Mouse (Mus musculus): ENCODE data around the gene Bcl7a.

The Bcl7a gene

DNA sequence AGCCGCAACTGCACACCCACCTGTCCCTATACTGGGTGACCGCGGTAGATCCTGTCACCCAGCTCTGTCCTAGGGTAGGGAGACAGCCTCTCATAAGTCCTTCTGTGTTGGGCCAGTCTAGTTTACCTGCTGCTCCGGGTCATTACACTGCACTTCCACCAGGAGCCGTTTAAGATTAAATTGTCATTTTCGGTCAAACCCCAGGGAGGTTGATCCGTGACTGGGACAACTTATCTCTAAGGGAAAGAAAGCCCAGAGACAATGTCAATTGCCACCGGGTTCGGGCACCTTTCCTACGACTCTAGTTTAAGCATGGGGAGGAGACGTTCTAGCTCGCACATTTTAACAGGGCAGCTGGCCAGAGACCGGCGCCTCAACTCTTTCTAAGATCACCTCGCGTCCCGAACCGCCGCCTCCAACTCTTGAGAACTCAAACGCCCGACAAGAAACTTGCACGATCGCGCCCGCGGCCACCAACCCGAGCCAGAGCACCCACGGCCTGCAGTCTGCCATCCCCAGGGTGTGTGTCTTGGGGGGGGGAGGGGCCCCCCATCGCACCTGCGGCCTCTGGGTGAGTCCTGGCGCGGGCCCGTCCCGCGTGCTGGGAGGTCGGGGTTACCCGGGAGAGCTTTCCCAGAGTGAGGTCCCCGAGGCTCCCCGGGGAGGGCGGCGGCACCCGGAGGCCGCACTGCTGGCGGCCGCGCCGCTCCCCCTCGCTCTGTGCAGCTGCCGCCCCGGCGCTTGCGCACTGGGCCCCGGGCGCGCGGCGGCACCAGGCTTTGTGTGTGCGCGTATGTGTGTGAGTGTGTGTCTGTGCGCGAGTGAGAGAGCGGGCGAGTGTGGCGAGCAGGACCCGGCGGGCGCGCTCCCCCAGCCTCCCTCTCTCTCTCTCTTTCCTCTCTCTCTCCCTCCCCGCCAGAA is at the start of gene Bcl7a:
TSS of gene Bcl7a (plus strand) at position 128 of the 921 bp plus-strand sequence.
- peak; percentile 97 for DNase-seq (ENCODE audit: low read depth, low spot score)

DNA sequence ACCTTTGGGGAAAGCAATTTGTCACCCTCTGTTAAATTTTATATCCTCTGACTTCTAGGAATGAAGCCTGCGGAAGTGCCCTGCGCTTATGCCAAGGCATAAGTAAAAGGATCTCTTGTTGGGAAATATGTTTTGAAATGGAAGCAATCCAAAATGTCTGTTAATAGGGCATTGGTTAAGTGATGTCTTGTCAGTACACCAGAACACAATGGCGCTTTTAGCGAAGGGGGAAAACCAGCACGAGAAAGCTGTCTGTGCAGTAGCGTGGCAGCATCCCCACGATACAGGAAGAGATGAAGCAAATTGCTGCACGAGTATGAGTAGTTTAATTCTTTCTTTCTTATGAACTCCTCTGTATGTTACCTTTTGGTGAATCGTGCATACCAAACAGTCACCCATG is 49.0 kb upstream of the Bcl7a start:
- no peak for DNase-seq (ENCODE audit: low read depth, low spot score)

DNA sequence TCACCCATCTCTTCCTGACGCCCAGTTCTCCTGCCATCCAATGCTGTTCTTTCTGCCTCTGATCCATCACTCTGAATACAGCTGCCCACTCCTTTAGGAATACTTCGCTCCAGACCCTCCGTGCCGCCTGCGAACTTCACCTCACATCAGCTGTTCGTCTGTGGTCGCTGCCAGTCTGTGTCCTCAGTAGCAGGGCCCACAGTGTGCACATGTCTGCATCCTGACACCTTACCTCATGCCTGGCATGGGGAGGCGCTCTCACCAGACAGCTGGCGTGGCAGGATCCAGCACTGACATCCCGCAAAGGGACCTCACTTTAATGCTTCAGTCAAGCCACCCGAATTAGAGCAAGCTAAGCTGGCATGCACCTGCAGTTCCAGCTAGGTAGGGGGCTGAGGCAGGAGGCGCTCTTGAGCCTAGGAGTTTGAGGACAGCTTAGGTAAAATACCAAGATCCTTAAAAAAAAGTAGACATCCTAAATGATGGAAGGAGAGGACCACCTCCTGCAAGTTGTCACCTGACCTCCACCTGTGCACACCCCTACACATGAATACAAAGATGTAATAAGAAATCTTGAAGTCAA is 47.3 kb upstream of the Bcl7a start:
- DNase-seq (ENCODE audit: low read depth, low spot score) = no peak

DNA sequence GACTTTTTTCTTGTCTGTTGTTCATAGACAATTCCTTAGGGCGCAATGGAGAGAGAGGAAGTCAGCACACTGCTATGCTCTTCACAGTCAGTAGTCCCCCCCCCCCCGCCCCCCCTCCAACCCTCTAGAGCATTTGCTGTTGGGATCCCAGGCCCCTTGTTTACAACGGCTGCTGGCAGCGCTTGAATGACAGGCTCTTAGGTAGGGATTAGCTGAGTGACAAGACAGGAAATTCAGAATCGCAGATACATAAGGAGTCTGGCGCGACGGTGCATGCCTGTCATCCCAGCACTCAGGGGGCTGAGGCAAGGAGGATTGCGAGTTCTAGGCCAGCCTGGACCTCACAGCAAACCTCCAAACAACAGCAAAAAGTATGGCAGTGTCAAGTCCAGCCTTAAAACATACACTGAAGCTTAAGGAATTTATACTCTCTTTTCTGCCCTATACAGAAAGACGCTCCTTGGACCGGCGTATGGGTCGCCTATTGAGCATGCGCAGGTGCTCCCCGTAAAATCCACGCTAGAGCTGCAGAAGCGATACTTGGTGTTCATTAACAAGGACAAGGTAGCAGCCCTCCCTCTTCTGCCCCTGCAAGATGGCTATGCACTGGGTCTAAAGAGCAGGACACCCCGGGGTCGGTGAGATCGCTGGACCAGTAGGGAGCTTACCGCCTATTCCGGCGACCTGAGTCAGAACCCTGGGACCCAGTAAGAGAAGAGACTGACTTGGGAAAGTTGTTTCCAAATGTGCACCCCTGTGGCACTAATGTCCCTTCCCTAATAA is 46.5 kb upstream of the Bcl7a start:
- DNase-seq (ENCODE audit: low read depth, low spot score) = no peak

DNA sequence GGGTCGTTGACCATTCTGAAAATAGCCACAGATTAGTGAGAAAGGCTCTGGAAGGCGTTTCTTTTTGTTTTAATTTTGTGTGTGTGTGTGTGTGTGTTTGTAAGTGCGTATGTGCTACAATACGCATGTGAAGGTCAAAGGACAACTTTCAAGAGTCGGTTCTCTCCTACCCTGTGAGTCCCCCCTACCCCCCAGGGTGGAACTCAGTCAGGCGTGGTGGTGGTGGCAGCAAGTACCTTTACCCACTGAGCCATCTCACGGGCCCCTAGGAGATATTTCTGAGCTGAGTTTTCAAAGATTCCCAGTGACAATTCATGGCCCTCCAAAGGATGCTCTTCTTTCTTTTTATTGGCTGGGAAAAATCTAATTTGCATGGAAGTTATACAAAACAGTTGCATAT is 45.8 kb upstream of the Bcl7a start:
- DNase-seq (ENCODE audit: low read depth, low spot score) = no peak

DNA sequence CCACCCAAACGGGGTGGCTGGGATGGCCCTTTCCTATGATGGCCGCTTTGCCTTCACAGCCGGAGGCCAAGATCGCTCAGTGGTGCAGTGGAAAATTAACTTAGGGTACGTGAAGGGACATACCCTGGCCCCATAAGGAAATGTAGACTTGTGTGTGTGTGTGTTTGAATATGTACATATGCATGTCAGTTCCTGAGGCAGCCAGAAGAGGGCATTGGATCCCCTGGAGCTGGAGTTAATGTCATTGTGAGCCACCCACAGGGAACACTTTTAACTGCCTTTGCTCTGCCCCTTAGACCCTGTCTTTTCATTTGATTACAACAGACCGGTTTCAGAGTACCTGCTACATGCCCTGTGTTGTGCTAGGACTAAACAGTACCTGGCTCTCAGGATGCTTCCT is 45.1 kb upstream of the Bcl7a start:
- DNase-seq (ENCODE audit: low read depth, low spot score) = no peak

DNA sequence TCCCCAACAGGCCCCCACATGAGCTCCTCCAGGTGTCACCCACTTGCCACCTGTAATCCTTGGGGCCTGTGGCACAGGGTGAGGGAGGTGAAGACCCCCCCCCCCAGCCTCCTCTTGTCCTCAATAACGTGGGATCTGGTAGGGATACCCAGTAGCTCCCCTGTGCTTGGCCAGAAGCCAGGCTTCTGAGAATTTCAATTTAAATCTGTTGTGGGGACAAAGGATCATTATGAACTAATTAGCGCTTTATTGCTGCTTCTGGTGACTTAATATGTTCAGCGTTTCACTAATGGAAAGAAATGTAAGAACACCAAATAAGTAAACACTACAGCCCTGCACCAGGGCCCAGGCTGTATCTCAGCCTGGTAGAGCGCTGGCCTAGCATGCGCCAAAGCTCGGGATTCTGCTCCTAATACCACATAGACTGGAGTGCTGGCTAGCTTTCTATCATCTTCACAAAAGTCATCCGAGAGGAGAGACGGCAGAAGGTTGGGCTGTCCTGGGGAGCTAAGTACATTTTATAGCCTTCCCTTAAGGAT is 43.1 kb upstream of the Bcl7a start:
- no peak for DNase-seq (ENCODE audit: low read depth, low spot score)

DNA sequence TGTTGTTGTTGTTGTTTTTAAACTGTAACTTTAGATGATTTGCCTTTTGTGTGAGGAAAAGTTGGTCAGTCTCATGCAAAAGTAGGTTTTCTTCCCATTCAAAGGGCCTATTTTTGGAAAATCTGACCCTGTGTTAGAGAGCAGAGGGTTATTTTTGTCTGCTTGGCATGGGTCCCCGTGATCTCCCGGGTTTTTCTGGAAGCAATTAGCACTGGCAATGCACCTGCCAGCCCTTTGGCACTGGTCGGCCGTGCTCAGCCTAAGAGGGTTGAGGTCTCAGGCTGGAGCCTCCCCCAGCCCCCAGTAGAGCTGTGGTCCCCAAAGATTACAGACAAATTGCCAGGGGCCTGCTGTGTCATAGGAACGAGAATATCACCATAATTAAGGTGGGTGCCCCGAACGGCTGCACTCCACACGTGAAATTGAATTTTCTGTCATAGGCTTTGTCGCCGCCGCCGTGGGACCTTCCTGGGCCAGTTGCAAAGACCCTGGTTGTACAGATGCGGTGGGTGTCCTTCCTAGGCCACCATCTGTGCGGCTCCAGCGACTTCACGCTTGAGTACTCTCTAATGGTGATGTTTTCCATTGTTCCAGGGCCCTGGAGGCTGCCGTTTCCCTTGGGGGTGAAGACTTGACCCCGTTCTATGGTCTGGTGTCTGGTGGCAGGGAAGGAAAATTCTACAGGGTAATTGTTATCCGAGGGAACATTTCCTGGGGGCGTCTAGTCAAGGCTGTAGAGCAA is 41.7 kb upstream of the Bcl7a start:
- no peak for DNase-seq (ENCODE audit: low read depth, low spot score)

DNA sequence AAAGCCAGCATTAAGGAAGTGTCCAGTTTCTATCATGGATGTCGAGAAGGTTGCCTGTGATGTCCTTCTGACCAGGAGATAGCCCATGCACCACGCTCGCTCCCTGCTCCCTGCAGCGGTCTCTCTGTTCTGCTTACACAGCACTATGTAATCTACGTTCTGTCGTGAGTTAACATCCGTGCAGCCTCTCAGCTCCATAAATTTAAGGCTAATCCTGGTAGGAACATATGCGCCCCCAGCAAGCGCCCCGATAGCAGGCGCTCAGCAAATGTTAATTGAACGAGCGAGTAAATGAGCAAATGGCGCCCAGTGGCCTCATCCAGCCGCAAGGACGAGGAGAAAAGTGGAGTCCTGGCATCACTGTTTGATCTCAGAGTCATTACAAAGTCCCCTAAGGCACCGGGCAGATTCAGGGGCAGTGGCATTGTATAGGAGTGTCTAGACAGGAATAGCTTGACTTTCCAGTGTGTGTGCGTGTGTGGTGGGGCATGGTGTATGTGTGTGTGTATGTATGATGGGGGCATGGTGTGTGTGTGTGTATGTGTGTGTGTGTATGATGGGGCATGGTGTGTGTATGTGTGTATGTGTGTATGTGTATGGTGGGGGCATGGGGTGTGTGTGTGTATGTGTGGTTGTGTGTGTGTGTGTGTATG is 35.9 kb upstream of the Bcl7a start:
- DNase-seq (ENCODE audit: low read depth, low spot score) = no peak

DNA sequence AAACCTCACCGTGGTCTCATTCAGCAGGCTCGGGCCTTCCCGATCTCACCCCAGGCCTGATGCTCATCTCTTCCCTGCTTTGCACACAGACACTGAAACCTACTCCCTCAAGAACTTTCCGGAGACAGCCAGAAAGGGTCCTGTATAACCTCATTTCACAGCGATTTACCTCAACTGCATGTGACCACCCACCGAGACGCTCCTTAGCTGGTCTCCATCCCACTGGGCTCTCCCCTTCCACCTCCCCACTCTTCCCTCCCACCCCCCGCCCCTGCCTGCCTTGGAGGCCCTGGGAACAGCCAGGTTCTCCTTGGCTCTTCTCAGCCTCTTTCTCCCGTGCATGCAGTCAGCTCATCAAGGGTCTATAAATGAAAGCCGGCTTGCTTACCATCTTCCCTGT is 33.8 kb upstream of the Bcl7a start:
- no peak for DNase-seq (ENCODE audit: low read depth, low spot score)

DNA sequence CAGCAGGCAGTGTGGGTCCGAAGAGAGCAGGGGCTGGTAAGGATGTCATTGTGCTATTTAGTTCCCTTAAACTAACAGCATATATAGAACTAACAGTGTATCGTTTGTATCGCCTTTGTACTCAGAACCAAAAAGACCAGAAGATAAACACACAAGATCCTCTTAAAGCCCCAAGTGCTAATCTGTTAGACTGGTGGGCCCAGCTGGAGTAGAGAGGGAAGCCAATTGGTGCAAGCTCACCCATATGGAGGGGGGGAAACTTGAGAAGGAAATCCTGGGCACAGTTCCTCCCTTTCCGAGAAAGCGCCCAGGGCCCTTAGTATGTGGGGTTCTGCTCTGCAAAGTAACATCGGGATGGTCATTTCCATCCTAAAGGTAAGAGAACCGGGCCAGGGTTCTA is 33.4 kb upstream of the Bcl7a start:
- DNase-seq (ENCODE audit: low read depth, low spot score) = peak; percentile 70

DNA sequence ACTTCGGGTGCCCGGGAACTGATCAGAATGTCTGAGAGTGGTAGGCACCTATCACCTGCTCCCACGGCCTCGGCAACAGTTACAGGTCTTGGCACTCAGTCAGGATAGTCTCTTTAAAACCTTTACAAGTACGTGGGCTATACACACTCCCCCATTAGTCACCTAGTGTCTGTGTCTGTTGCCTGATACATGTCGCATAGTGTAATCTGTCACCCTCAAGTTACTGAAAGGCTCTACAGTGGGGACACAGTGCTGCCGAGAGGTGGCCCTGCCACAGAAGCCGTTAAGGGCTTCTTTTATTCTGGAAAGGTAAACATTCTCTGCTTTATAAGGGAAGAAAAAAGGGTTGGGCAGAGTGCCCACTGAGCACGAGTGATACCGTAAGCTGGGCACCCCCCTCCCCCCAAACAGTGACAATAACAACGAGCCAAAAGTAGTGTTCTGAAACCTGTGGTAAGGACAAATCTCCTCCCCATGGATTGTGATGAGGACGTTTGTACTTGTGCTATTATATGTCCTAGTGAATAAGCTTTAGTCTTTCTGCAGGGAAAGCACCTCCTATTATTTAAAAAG is 30.5 kb upstream of the Bcl7a start:
- no peak for DNase-seq (ENCODE audit: low read depth, low spot score)

DNA sequence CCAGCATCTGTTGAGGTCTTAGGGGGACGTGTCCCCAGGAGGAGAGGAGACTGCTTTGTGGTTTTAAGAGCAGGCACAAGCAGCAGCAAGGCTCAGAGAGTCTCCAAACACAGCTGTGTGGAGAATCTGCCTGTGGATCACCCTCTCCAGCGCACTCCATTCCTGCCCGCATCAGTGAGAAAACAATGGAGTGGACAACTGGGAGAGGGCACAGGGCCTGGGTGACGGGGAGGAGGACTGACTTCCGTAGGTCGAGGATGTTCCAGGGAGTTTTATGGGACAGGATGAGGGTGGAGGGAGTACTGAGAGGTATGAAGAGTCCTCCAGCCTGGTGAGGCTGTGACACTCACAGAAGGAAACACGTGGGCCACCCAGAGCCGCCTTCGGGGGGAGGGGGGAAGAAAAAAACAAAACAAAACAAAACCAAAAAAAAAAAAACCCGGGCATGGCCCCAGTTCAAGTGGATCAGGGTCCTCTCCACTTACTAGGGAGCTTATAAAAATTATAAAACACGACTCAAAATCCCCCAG is 29.7 kb upstream of the Bcl7a start:
- DNase-seq (ENCODE audit: low read depth, low spot score) = no peak

DNA sequence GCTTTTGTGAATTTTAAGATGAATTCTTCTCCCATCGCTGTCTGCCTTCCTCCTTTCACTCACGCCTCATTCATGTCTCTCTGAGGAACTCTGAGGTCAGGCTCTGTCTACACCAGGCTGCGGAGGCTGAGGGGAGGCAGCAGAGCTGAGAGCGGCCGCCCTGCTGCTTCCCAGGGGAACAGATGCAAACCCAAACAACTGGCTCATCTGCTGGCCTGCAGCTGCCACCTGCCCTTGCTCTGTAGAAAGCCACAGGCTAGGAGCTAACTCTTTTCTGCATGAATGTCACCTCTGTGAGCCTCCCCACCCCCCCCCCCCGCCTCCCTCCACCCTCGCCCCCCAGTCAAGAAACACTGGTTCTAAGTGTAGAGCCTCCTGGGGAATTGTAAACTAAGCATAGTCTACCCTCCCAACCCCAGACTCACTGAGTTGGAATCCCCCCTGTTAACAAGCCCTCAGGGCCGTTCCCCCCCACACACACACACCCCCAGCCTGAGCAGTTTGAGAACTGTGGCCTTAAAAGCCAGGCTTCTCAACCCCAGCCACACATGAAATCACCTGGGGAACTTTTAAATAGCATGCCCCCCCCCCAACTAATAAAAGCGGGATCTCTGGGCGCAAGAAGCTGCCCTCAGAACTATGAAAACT is 28.3 kb upstream of the Bcl7a start:
- no peak for DNase-seq (ENCODE audit: low read depth, low spot score)

DNA sequence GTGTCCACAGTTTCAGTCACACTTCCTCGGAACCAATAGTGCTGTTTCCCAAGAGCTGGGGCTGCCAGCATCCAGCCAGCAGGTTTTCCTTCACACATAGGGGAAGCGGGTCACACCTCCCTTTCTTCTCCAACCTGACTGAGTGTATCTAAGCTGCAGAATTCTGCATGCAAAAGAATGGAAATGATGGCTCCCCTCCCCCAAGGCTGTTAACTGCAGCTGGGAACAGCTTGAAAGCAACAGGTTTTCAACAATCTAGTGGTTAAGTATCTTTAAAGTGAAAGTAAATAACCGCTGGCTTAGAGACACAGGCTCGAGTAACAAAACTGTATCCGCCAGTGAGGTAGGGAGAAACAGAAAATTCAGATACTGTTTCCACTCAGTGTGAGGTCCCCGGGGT is 25.6 kb upstream of the Bcl7a start:
- DNase-seq (ENCODE audit: low read depth, low spot score) = no peak

DNA sequence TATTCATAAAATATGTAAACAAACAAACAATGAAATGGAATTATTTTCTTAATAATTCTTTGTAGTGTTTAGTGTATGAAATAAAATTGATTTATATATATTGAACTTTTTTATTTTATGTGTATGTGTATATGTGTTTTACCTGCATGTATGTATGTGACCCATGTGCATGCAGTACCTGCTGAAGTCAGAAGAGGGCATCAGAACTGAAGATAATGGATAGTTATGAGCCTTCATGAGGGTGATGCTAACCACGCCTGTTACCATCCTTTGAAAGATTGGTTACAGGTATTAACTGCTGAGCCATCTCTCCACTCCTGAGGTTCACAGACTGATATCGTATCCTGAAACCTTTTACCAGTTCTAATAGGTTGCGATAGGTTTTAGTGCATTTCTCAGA is 23.5 kb upstream of the Bcl7a start:
- no peak for DNase-seq (ENCODE audit: low read depth, low spot score)

DNA sequence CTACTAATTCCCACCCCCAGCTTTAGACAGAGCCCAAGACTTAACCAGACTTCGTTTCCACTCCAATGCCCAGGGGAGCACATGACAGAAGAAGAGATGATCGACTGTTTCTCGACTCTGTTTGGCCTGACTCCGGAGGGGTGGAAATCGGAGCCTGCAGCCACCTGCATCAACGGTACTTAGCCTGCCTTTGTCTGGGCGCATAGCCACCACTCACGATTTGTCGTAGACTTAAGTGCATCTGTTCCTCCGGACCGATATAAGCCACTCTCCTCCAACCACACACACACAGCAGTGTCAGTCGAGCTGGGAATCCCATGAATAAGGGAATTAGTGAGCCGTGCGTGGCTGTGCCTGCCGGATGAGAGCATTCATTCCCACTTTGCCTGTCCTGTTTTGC is 19.4 kb upstream of the Bcl7a start:
- DNase-seq (ENCODE audit: low read depth, low spot score) = no peak

DNA sequence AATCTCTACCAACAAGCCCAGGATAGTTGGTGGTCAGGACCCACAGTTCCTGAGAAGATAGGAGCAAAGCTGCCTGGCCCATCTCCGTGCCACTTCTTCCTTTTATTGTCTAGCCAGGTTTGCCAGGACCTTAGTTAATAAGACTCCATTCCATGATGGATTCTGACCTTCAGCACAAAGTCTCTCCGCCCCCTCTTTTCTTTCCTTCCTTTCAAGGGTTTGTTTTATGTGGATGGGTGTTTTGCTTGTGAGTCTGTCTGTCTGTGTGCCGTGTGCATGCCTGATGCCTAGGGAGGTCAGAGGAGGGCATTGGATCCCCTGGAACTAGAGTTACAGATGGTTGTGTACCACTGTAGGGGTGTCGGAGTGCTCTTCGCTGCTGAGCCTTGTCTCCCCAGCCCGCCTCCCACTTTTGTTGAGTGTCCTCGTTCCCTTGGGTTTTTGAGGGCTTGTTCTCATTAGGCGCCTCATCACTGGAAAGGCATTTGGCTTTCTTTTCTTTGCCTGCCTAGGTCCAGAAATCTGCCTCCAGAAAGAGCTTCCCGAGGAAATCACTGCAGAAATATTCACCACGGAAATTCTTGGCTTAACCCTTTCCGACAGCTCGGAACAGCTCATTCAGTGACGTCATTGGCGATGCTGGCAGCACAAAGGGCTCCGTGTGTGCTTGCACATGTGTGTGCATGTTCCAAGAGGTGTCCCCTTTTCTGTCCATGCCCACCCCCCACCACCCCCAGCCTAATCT is 17.5 kb upstream of the Bcl7a start:
- no peak for DNase-seq (ENCODE audit: low read depth, low spot score)

DNA sequence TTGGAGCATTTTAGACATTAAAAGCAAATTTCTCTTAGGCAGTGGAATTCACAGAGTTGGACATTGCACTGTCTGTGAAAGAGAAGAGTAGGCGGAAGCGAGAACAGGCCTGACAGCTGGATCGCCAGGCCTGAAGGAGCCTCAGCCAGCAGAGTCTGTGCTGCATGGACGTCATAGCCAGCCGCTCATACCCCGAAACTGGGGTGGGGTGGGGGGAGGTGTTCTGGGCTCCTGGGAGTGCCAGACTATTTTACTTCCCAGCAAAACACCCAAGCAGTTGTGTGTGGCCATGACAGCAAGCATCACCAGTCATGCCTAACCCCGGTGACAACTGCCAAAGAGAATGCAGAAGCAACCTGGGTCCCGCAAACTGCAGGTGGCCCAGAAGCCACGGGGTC is 16.9 kb upstream of the Bcl7a start:
- DNase-seq (ENCODE audit: low read depth, low spot score) = no peak
